Mouse (Mus musculus) liver, postnatal 0 days (tissue): Measurements from ENCODE around the gene St6gal1.

Source experiments
- CTCF ChIP-seq: sonication (generic); IDR thresholded peaks from 2 replicates; pipeline ENCODE4 v1.5.1; 2016; ENCODE audit warnings: antibody characterized with exemption, low read depth
- EP300 ChIP-seq: IDR thresholded peaks from 2 replicates; pipeline ENCODE4 v1.6.1; 2016; ENCODE audit warnings: antibody characterized with exemption, low read depth, mild to moderate bottlenecking

GRCm38 (mm10) chr16:23282941-23283340, 58.4 kb downstream of the St6gal1 start:
- TF ChIP-seq EP300 (peak; percentile 11; the same call in 1 of the 2 replicates), CTCF (no peak)
